Mouse (Mus musculus) ES-Bruce4 (cell line): ENCODE measurements around the gene Havcr2. TPM values are rescaled to one million over a fixed set of nuclear protein-coding genes. Genes with fewer than 3 reads are reported as not detected.

Source experiments
- H3K27ac ChIP-seq: 2 replicates; pipeline ENCODE4 v1.5.1; 2012; ENCODE audit warnings: low read length, inconsistent platforms; ENCODE audit not compliant: insufficient read depth
- H3K27me3 ChIP-seq: 2 replicates; pipeline ENCODE4 v1.6.1; 2012; ENCODE audit warnings: mild to moderate bottlenecking, low read length, inconsistent platforms; ENCODE audit not compliant: control insufficient read depth, poor library complexity, insufficient read depth, severe bottlenecking
- H3K36me3 ChIP-seq: 2 replicates; pipeline ENCODE4 v1.6.1; 2012; ENCODE audit warnings: inconsistent platforms, mild to moderate bottlenecking, low read length, moderate library complexity; ENCODE audit not compliant: control insufficient read depth, poor library complexity, insufficient read depth, severe bottlenecking
- H3K4me1 ChIP-seq: one replicate; pipeline ENCODE4 v1.8.1; 2011; ENCODE audit warnings: low read length; ENCODE audit not compliant: control insufficient read depth, insufficient read depth
- H3K4me3 ChIP-seq: 2 replicates; pipeline ENCODE4 v1.5.1; 2011; ENCODE audit warnings: low read depth, mild to moderate bottlenecking, low read length
- H3K9ac ChIP-seq: 2 replicates; pipeline ENCODE4 v1.6.1; 2012; ENCODE audit warnings: low read depth, mild to moderate bottlenecking, inconsistent platforms; ENCODE audit not compliant: poor library complexity, severe bottlenecking
- H3K9me3 ChIP-seq: replicated peaks from 2 replicates; pipeline ENCODE4 v1.6.1; 2012; ENCODE audit warnings: mild to moderate bottlenecking, low read length, inconsistent platforms; ENCODE audit not compliant: control insufficient read depth, poor library complexity, insufficient read depth, severe bottlenecking
- CTCF ChIP-seq: IDR thresholded peaks from one replicate; pipeline ENCODE4 v1.8.1; 2011; ENCODE audit warnings: low read depth, low read length
- EP300 ChIP-seq: IDR thresholded peaks from 2 replicates; pipeline ENCODE4 v1.6.1; 2011; ENCODE audit warnings: low read depth, low read length; ENCODE audit not compliant: insufficient read depth
- POLR2A ChIP-seq: IDR thresholded peaks from one replicate; pipeline ENCODE4 v1.8.1; 2011; ENCODE audit warnings: low read length; ENCODE audit not compliant: insufficient read depth
- polyA plus RNA-seq: library from polyadenylated mRNA; stranded (reverse); fragments of >200 nt; gene quantifications from 2 replicates; pipeline ENCODE4 v1.2.4, GENCODE M21; 2011; ENCODE audit warnings: low read depth; ENCODE audit not compliant: missing spikeins, insufficient read depth, insufficient read length

Gene Havcr2
- polyA plus RNA-seq, 1 experiment: not detected

DNA sequence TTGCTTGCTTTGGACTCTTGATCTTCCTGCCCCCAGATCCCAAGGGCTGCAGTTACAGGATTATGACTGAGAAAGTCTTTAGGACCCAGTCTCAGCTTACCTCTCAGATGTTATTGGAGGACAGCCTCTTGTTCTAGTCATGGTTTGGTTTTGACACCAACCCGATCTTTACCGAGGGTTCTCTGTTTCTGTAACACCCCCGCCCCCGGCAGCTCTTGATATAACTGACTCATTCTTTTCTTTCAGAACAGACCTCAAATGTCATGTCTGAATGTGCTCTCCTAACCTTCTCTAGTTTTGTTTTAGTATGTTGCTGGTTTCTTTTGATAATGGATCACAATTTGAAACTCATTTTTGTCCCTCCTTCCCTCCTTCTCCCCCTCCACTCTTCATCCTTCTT is 19.5 kb downstream of the Havcr2 start:
- TF ChIP-seq CTCF (no peak), POLR2A (no peak), EP300 (no peak)
- no peak overlapping the region for H3K9ac ChIP-seq
- H3K4me1 ChIP-seq: no peaks in the 10 kb centered on the region
- H3K9me3 ChIP-seq: peaks cover 6% of the 10 kb centered on the region
- no peaks in the 10 kb centered on the region for H3K36me3 ChIP-seq
- no peak overlapping the region for H3K4me3 ChIP-seq
- H3K27ac ChIP-seq: no peak overlapping the region
- no peaks in the 10 kb centered on the region for H3K27me3 ChIP-seq

DNA sequence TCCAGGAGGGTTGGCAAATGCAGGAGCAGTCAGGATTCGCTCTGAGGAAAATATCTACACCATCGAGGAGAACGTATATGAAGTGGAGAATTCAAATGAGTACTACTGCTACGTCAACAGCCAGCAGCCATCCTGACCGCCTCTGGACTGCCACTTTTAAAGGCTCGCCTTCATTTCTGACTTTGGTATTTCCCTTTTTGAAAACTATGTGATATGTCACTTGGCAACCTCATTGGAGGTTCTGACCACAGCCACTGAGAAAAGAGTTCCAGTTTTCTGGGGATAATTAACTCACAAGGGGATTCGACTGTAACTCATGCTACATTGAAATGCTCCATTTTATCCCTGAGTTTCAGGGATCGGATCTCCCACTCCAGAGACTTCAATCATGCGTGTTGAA is 24.6 kb downstream of the Havcr2 start:
- Histone ChIP-seq H3K4me1 (no peaks in the 10 kb centered on the region), H3K9me3 (peaks cover 6% of the 10 kb centered on the region)
- TF ChIP-seq EP300 (no peak), CTCF (no peak), POLR2A (no peak)

DNA sequence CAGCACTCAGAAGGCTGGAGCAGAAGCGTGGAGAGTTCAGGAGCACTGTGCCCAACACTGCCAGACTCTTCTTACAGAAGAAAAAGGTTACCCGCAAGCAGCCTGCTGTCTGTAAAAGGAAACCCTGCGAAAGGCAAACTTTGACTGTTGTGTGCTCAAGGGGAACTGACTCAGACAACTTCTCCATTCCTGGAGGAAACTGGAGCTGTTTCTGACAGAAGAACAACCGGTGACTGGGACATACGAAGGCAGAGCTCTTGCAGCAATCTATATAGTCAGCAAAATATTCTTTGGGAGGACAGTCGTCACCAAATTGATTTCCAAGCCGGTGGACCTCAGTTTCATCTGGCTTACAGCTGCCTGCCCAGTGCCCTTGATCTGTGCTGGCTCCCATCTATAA is 25.8 kb downstream of the Havcr2 start:
- no peak overlapping the region for H3K27ac ChIP-seq
- H3K4me1 ChIP-seq: no peaks in the 10 kb centered on the region
- no peak overlapping the region for H3K9ac ChIP-seq
- TF ChIP-seq POLR2A: no peak
- no peak for TF ChIP-seq EP300
- no peak for TF ChIP-seq CTCF
- H3K27me3 ChIP-seq: no peaks in the 10 kb centered on the region
- H3K9me3 ChIP-seq: peaks cover 1% of the 10 kb centered on the region
- H3K36me3 ChIP-seq: no peaks in the 10 kb centered on the region
- H3K4me3 ChIP-seq: no peak overlapping the region

More for the DNA sequence above, 24.6 kb downstream of the Havcr2 start:
- Histone ChIP-seq H3K27me3 (no peaks in the 10 kb centered on the region), H3K36me3 (no peaks in the 10 kb centered on the region), H3K4me3 (no peak overlapping the region), H3K9ac (no peak overlapping the region), H3K27ac (no peak overlapping the region)

DNA sequence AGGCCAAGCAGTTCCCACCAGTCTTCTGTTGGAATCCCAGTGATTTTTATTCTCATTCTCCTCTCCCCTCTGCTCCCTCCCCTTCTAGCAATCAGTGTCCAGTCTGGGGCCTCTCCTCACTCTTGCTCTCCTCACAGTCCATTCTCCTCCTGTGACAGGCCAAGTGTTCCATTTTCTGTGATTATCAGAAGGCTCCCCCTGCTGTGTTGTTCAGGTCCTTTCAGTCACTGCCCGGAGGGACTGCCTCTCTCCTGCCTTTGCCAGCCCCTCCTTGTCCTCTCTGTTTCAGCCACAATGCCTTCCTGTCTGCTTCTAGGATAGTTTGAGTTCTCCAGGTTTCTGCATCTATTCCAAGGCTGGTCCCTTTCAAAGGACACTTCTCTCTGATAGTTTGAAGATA is 33.5 kb downstream of the Havcr2 start:
- Histone ChIP-seq H3K9ac (no peak overlapping the region), H3K27ac (no peak overlapping the region), H3K4me1 (no peaks in the 10 kb centered on the region), H3K27me3 (no peaks in the 10 kb centered on the region), H3K36me3 (no peaks in the 10 kb centered on the region), H3K9me3 (no peaks in the 10 kb centered on the region; the same call in 1 of the 2 replicates), H3K4me3 (no peak overlapping the region)
- no peak for TF ChIP-seq EP300
- TF ChIP-seq POLR2A: no peak
- TF ChIP-seq CTCF: no peak

DNA sequence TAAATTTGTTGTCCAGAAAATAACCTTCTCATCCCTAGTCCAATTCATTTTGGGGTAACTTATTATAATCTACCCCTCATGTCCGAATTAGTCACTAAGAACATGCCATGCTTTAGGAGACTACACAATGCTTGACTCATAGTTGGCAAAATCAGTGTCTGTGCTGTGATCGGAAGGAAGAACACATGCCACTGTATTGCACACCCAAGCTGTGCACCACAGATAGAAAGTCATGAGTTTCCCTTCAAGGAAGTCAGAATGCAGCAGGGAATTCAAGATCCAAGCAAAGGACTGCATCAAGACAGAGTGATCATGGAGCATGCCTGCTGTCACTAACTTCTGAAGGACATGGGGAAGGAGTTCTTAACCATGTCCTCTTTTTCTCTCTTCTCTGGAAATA is 33.9 kb downstream of the Havcr2 start:
- no peak for TF ChIP-seq CTCF
- TF ChIP-seq POLR2A: no peak
- TF ChIP-seq EP300: no peak
- Histone ChIP-seq H3K27ac (no peak overlapping the region), H3K4me3 (no peak overlapping the region), H3K27me3 (no peaks in the 10 kb centered on the region), H3K9me3 (no peaks in the 10 kb centered on the region; the same call in 1 of the 2 replicates), H3K9ac (no peak overlapping the region), H3K36me3 (no peaks in the 10 kb centered on the region), H3K4me1 (no peaks in the 10 kb centered on the region)

DNA sequence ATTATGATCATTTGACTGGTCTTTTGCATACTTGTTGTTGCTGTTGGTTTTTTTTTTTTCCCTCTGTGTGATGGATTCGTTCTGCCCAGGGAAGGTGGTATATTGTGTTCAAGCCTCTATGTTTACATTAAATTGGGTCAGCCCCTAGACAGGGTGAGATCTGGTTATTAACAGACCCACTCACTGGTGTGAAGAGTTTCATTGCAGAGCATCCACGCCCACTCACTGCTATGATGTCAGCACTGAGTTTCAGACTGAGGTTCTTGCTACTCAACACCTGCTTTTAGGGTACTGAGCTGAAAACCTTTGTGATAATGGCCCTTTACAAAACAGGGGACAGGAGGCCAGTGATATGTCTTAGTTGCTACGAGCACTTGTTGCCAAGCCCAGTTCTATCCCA is 52.4 kb downstream of the Havcr2 start:
- no peaks in the 10 kb centered on the region for H3K36me3 ChIP-seq
- H3K9me3 ChIP-seq: 0 out of 2 replicates have a peak, but pooled peaks cover 2% of the 10 kb centered on the region
- H3K27me3 ChIP-seq: no peaks in the 10 kb centered on the region
- H3K9ac ChIP-seq: no peak overlapping the region
- no peak overlapping the region for H3K4me3 ChIP-seq
- H3K4me1 ChIP-seq: no peaks in the 10 kb centered on the region
- no peak overlapping the region for H3K27ac ChIP-seq
- TF ChIP-seq POLR2A: no peak
- no peak for TF ChIP-seq EP300
- TF ChIP-seq CTCF: no peak
